Comparison of ENCODE assay signal across 8 mouse cellular contexts in genomic region chr19:5510031-5511026, GRCm38 (mm10). TPM values are rescaled to one million over a fixed set of nuclear protein-coding genes. Genes with fewer than 3 reads are reported as not detected.
A peak's percentile ranks its signal among the peaks of the same experiment; 100 is the strongest.
DNase-seq lines count a peak whose midpoint lies in the region; ATAC-seq and TF ChIP-seq lines count a peak whose summit lies in the region.

TSS of gene Snx32 (minus strand) at chr19:5510538.

- DNase-seq in 416B (ENCODE audit: low read depth) = peak; percentile 100
- peak; percentile 99 for DNase-seq in heart, adult 8-10 months (ENCODE audit: low spot score)
- peak; percentile 99 for DNase-seq in kidney, adult 9 months
- DNase-seq in monocyte, adult 2 months (ENCODE audit: low read depth in 1 of 2, low spot score in 2 of 2) = peak; percentile 87 to 92
- peak; percentile 99 for DNase-seq in spleen, postnatal 36 days (ENCODE audit: low spot score in 2 of 2)

- TF ChIP-seq POLR2A in bone marrow, adult 2 months (IDR thresholded peaks at IDR 0.05; ENCODE audit: borderline replicate concordance, control insufficient read depth, low read depth, low read length) = 0 out of 2 replicates have a peak, but pooled peaks have one; percentile 20

- H3K27ac ChIP-seq in bone marrow, adult 2 months (ENCODE audit: control insufficient read depth, insufficient read depth, low read depth, low read length, poor library complexity) = peak within 1 kb of the TSS; percentile 83
- peak within 1 kb of the TSS; percentile 63 for H3K27ac ChIP-seq in embryonic facial prominence, embryonic 15.5 days (replicated peaks)
- H3K27ac ChIP-seq in limb, embryonic 15.5 days = peak within 1 kb of the TSS; percentile 76

- peak within 1 kb of the TSS; percentile 83 for H3K4me2 ChIP-seq in embryonic facial prominence, embryonic 15.5 days (replicated peaks)
- peak within 1 kb of the TSS; percentile 82 for H3K4me2 ChIP-seq in limb, embryonic 15.5 days

- H3K4me3 ChIP-seq in bone marrow, adult 2 months (replicated peaks; ENCODE audit: control insufficient read depth, low read depth, low read length) = peak within 1 kb of the TSS; percentile 72
- H3K4me3 ChIP-seq in embryonic facial prominence, embryonic 15.5 days (replicated peaks) = peak within 1 kb of the TSS; percentile 53
- H3K4me3 ChIP-seq in limb, embryonic 15.5 days = peak within 1 kb of the TSS; percentile 50

- H3K9me3 ChIP-seq in embryonic facial prominence, embryonic 15.5 days (replicated peaks) = no peaks in the 10 kb centered on the region
- no peaks in the 10 kb centered on the region for H3K9me3 ChIP-seq in limb, embryonic 15.5 days

- H3K27me3 ChIP-seq in embryonic facial prominence, embryonic 15.5 days = no peaks in the 10 kb centered on the region
- no peaks in the 10 kb centered on the region for H3K27me3 ChIP-seq in limb, embryonic 15.5 days

- 2% methylated on average over 47 of the region's 47 CpGs for WGBS in bone marrow, adult 2 months
- WGBS in embryonic facial prominence, embryonic 15.5 days = 2% methylated on average over 47 of the region's 47 CpGs
- WGBS in limb, embryonic 15.5 days = 2% methylated on average over 47 of the region's 47 CpGs

- peak; percentile 99 for ATAC-seq in embryonic facial prominence, embryonic 15.5 days (ENCODE audit: insufficient number of reproducible peaks, low FRiP score, low TSS enrichment, low read depth)
- ATAC-seq in limb, embryonic 15.5 days (ENCODE audit: insufficient number of reproducible peaks, low FRiP score, low TSS enrichment, low read depth) = peak; percentile 98

- H3K9ac ChIP-seq in embryonic facial prominence, embryonic 15.5 days = peak within 1 kb of the TSS; percentile 49
- peak within 1 kb of the TSS; percentile 52 for H3K9ac ChIP-seq in limb, embryonic 15.5 days

- H3K36me3 ChIP-seq in embryonic facial prominence, embryonic 15.5 days = no peaks in the 10 kb centered on the region
- H3K36me3 ChIP-seq in limb, embryonic 15.5 days = no peaks in the 10 kb centered on the region

- TF ChIP-seq CTCF in bone marrow, adult 2 months (IDR thresholded peaks at IDR 0.05; ENCODE audit: control insufficient read depth, insufficient read depth, low read length) = no peak

- no peaks in the 10 kb centered on the region; the same call in 1 of the 2 replicates for H3K4me1 ChIP-seq in bone marrow, adult 2 months (ENCODE audit: control insufficient read depth, insufficient read depth, low read length)
- H3K4me1 ChIP-seq in embryonic facial prominence, embryonic 15.5 days = peaks cover 18% of the 10 kb centered on the region
- peaks cover 18% of the 10 kb centered on the region for H3K4me1 ChIP-seq in limb, embryonic 15.5 days

RNA-seq across cellular contexts. Expression of gene Snx32, which starts in this region (rescaled TPM):
- 15.6 and 32.5 TPM in 2 replicates for polyA plus RNA-seq in bone marrow, adult 2 months (2011; ENCODE audit: insufficient read depth, insufficient read length, low replicate concordance, missing spikeins)
- 10.7 and 11.7 TPM in 2 replicates for polyA plus RNA-seq in embryonic facial prominence, embryonic 15.5 days (2015; fragmentation: Nextera tagmentation; extraction: Ambion mirVana)
- 1 to 10 TPM; 3.7 to 6.5 (median 6.0) TPM for total RNA-seq in heart, adult 8-10 months (2022)
- polyA plus RNA-seq in limb, embryonic 15.5 days (2015; fragmentation: Nextera tagmentation; extraction: Ambion mirVana) = 9.4 and 10.3 TPM in 2 replicates

Comparison
In these comparisons a context has a peak if more than half of its experiments do, and no peak if none do; other contexts are left out.
1. Peak in every context shown above with its lines: DNase-seq, ATAC-seq, H3K4me3 ChIP-seq and H3K27ac ChIP-seq.